Mouse (Mus musculus) liver, embryonic 12.5 days (tissue): ENCODE measurements around the gene Igfbp2. TPM values are rescaled to one million over a fixed set of nuclear protein-coding genes. Genes with fewer than 3 reads are reported as not detected.

Source experiments
- ATAC-seq: fragments of 200-750 bp; cut with Nextera tagmentation; 2 replicates; pipeline ENCODE4 v1.8.0; 2017; ENCODE audit warnings: moderate number of reproducible peaks, mild to moderate bottlenecking, moderate library complexity
- H3K27ac ChIP-seq: fragments of 300-500 bp; sonication (generic); 2 replicates; pipeline ENCODE4 v1.5.1; 2016; ENCODE audit warnings: mild to moderate bottlenecking
- H3K27me3 ChIP-seq: fragments of 300-500 bp; sonication (generic); replicated peaks from 2 replicates; pipeline ENCODE4 v1.6.1; 2016; ENCODE audit warnings: mild to moderate bottlenecking, moderate library complexity
- H3K36me3 ChIP-seq: fragments of 300-500 bp; sonication (generic); 2 replicates; pipeline ENCODE4 v1.6.1; 2016; ENCODE audit warnings: mild to moderate bottlenecking, moderate library complexity
- H3K4me1 ChIP-seq: fragments of 300-500 bp; sonication (generic); 2 replicates; pipeline ENCODE4 v1.6.1; 2016
- H3K4me2 ChIP-seq: fragments of 300-500 bp; sonication (generic); 2 replicates; pipeline ENCODE4 v1.6.1; 2016; ENCODE audit warnings: mild to moderate bottlenecking, moderate library complexity
- H3K4me3 ChIP-seq: fragments of 300-500 bp; sonication (generic); 2 replicates; pipeline ENCODE4 v1.5.1; 2016; ENCODE audit warnings: mild to moderate bottlenecking, moderate library complexity
- H3K9ac ChIP-seq: fragments of 300-500 bp; sonication (generic); 2 replicates; pipeline ENCODE4 v1.6.1; 2016; ENCODE audit warnings: mild to moderate bottlenecking, moderate library complexity
- H3K9me3 ChIP-seq: fragments of 300-500 bp; sonication (generic); replicated peaks from 2 replicates; pipeline ENCODE4 v1.6.1; 2016; ENCODE audit warnings: mild to moderate bottlenecking, moderate library complexity
- WGBS: fragments of 180-500 bp; shearing (Covaris S2); methylation state at CpG from one replicate; pipeline ENCODE4 v1.1.7; 2016; ENCODE audit not compliant: insufficient replicate concordance; 5-methylcytosine and 5-hydroxymethylcytosine counted together
- polyA plus RNA-seq: library from polyadenylated mRNA; unstranded; fragments of >200 nt; fragmentation: Nextera tagmentation; extraction: Ambion mirVana; gene quantifications from 2 replicates; pipeline ENCODE4 v1.2.1, GENCODE M21; 2016

Igfbp2 gene
- polyA plus RNA-seq, 1 experiment from 2014 or later = 12.4 TPM

DNA sequence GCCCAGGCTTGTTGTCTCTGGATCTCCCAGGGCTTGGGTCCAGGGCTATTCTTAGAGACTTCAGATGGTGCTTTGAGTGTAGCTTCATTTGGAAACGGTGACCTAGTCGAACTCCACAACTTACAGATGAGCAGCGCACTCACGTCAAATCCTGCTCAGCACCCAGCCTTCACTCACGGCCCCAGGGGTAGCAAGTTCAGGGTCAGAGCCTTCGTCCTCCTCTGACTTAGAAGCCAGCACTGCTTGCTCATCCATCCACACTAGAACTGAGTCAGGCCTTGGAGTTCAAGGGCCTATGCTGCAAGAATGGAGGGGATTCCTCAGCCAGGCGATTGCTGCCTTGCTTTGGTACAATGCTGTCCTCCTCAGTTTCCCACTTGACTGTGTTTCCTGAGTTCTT lies 15.5 kb downstream of the Igfbp2 start:
- WGBS = 74% methylated on average over 7 of the region's 7 CpGs
- Histone ChIP-seq H3K4me2 (no peak overlapping the region), H3K9me3 (no peaks in the 10 kb centered on the region), H3K27me3 (no peaks in the 10 kb centered on the region), H3K36me3 (no peaks in the 10 kb centered on the region), H3K4me3 (no peak overlapping the region), H3K27ac (no peak overlapping the region), H3K9ac (no peak overlapping the region), H3K4me1 (no peaks in the 10 kb centered on the region)
- ATAC-seq = no peak

- WGBS = 75% methylated on average over 18 of the region's 18 CpGs
- Histone ChIP-seq H3K9me3 (no peaks in the 10 kb centered on the region), H3K27ac (no peak overlapping the region), H3K4me3 (no peak overlapping the region), H3K9ac (no peak overlapping the region), H3K36me3 (no peaks in the 10 kb centered on the region), H3K4me2 (no peak overlapping the region), H3K4me1 (no peaks in the 10 kb centered on the region), H3K27me3 (no peaks in the 10 kb centered on the region)
- no peak for ATAC-seq
Measured at GRCm38 (mm10) chr1:72842666-72843459, 18.6 kb downstream of the Igfbp2 start.

DNA sequence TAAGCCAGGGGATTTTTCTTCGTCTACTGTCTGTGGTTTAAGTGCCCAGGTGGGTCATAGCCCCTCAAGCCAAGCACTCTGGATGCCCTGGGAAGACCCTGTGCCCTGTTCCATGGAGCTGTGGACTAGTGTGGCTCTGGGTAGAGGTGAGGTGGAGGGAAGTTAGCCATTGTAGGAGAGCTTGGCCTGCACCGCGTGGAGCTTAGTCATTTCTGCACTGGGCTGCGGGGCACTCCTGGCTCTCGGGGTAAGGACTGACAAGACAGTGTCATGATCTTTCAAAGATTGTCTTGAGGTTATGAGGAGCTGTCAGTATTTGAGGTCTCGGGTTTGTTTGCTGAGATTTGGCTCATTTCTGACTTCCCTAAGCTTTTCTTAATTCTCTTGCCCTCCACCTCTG lies 20.4 kb downstream of the Igfbp2 start:
- Histone ChIP-seq H3K27me3 (no peaks in the 10 kb centered on the region), H3K9me3 (no peaks in the 10 kb centered on the region), H3K4me1 (no peaks in the 10 kb centered on the region), H3K9ac (no peak overlapping the region), H3K4me2 (no peak overlapping the region), H3K27ac (no peak overlapping the region), H3K36me3 (no peaks in the 10 kb centered on the region), H3K4me3 (no peak overlapping the region)
- ATAC-seq = no peak
- 73% methylated on average over 6 of the region's 6 CpGs for WGBS

GRCm38 (mm10) chr1:72847849-72848380 lies 23.6 kb downstream of the Igfbp2 start:
- WGBS = 59% methylated on average over 4 of the region's 4 CpGs
- Histone ChIP-seq H3K36me3 (no peaks in the 10 kb centered on the region), H3K9ac (no peak overlapping the region), H3K4me2 (no peak overlapping the region), H3K4me1 (no peaks in the 10 kb centered on the region), H3K27me3 (no peaks in the 10 kb centered on the region), H3K4me3 (no peak overlapping the region), H3K27ac (no peak overlapping the region), H3K9me3 (no peaks in the 10 kb centered on the region)
- no peak for ATAC-seq

GRCm38 (mm10) chr1:72849037-72849436 lies 24.7 kb downstream of the Igfbp2 start:
- H3K9me3 ChIP-seq = no peaks in the 10 kb centered on the region
- H3K27me3 ChIP-seq = no peaks in the 10 kb centered on the region
- WGBS = 76% methylated on average over 8 of the region's 8 CpGs
- H3K4me2 ChIP-seq = no peak overlapping the region
- H3K27ac ChIP-seq = no peak overlapping the region
- no peaks in the 10 kb centered on the region for H3K4me1 ChIP-seq
- no peaks in the 10 kb centered on the region for H3K36me3 ChIP-seq
- H3K4me3 ChIP-seq = no peak overlapping the region
- ATAC-seq = no peak
- no peak overlapping the region for H3K9ac ChIP-seq

- H3K4me2 ChIP-seq = no peak overlapping the region
- no peak overlapping the region for H3K27ac ChIP-seq
- H3K4me3 ChIP-seq = no peak overlapping the region
- H3K36me3 ChIP-seq = no peaks in the 10 kb centered on the region
- no peaks in the 10 kb centered on the region for H3K9me3 ChIP-seq
- 50% methylated on average over 1 of the region's 1 CpGs for WGBS
- H3K27me3 ChIP-seq = no peaks in the 10 kb centered on the region
- ATAC-seq = no peak
- no peaks in the 10 kb centered on the region for H3K4me1 ChIP-seq
- H3K9ac ChIP-seq = no peak overlapping the region
Measured at GRCm38 (mm10) chr1:72853759-72854158, 29.5 kb downstream of the Igfbp2 start.

GRCm38 (mm10) chr1:72854337-72855237 lies 30.3 kb downstream of the Igfbp2 start:
- ATAC-seq = 0 out of 2 replicates have a peak, but pooled peaks have one; percentile 47

GRCm38 (mm10) chr1:72855729-72856128 lies 31.4 kb downstream of the Igfbp2 start:
- WGBS = 75% methylated on average over 10 of the region's 10 CpGs
- no peak overlapping the region for H3K27ac ChIP-seq
- no peaks in the 10 kb centered on the region for H3K27me3 ChIP-seq
- no peaks in the 10 kb centered on the region for H3K4me1 ChIP-seq
- H3K4me2 ChIP-seq = no peak overlapping the region
- no peaks in the 10 kb centered on the region for H3K9me3 ChIP-seq
- H3K36me3 ChIP-seq = no peaks in the 10 kb centered on the region
- no peak for ATAC-seq
- H3K9ac ChIP-seq = no peak overlapping the region
- H3K4me3 ChIP-seq = no peak overlapping the region

More at GRCm38 (mm10) chr1:72854337-72855237, 30.3 kb downstream of the Igfbp2 start:
- Histone ChIP-seq H3K27ac (no peak overlapping the region), H3K4me1 (no peaks in the 10 kb centered on the region), H3K9ac (no peak overlapping the region), H3K36me3 (no peaks in the 10 kb centered on the region), H3K4me3 (no peak overlapping the region), H3K9me3 (no peaks in the 10 kb centered on the region), H3K27me3 (no peaks in the 10 kb centered on the region), H3K4me2 (no peak overlapping the region)
- WGBS = 44% methylated on average over 10 of the region's 10 CpGs

DNA sequence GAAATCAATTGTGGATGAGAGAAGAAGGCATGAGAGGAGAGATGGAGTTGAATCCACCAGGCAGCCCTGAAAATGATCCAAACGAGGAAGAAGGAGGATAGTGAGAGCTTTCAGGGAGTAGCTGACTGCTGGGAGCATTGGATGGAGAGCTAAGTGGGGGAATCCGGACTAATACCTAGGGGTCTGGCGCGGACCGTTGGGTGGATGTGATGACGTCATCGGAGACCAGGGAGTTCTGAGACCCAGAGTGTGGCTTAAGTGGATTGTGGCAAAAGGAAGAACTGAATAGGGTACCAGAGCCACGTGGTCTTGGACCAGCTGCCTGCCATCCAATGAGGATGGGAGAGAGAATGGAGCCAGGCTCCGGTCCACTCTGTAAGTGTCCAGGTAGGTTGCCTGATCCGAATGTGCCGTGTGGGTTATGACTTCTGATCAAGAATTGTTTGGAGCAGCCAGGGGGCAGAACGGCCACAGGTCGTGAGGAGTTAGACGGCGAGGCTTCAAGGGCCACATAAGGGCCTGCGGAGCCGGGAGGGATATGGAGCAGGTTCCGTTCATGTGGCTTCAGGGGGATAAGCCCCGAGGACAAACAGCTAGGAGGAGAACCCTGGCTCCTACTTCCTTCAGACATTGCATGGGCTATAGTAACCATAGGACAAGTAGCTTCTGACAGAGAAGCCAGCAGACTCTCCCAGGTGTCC lies 32.1 kb downstream of the Igfbp2 start:
- no peak overlapping the region for H3K27ac ChIP-seq
- no peaks in the 10 kb centered on the region for H3K9me3 ChIP-seq
- H3K36me3 ChIP-seq = no peaks in the 10 kb centered on the region
- H3K4me2 ChIP-seq = no peak overlapping the region
- H3K4me3 ChIP-seq = no peak overlapping the region
- H3K9ac ChIP-seq = no peak overlapping the region
- no peaks in the 10 kb centered on the region for H3K27me3 ChIP-seq
- no peak for ATAC-seq
- 69% methylated on average over 19 of the region's 19 CpGs for WGBS
- H3K4me1 ChIP-seq = no peaks in the 10 kb centered on the region

- Histone ChIP-seq H3K9me3 (no peaks in the 10 kb centered on the region), H3K4me3 (no peak overlapping the region), H3K9ac (no peak overlapping the region), H3K27ac (no peak overlapping the region), H3K4me2 (no peak overlapping the region), H3K36me3 (no peaks in the 10 kb centered on the region), H3K4me1 (no peaks in the 10 kb centered on the region), H3K27me3 (no peaks in the 10 kb centered on the region)
- WGBS = 62% methylated on average over 7 of the region's 7 CpGs
- no peak for ATAC-seq
Measured at GRCm38 (mm10) chr1:72857142-72857541, 32.8 kb downstream of the Igfbp2 start.

DNA sequence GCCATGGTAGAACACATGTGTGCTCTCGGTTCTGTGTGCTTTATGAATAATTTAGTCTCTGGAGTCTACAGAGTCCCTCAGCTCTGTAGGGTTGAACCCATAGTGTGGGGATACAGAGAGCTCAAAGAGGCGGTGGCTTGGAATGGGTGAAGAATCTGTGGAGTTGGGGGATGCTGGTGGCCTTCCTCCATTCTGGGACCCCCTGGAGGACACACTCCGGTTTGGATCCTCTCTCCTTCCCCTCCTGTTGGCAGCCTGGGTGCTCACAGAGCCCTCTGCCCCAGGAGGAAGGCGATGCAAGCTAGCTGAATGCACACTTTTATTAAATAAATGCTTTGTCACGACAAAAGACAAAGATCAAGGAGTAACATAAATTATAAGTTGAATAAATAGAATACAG lies 33.3 kb downstream of the Igfbp2 start:
- no peak overlapping the region for H3K9ac ChIP-seq
- no peak overlapping the region for H3K27ac ChIP-seq
- no peak for ATAC-seq
- no peak overlapping the region for H3K4me3 ChIP-seq
- no peaks in the 10 kb centered on the region for H3K9me3 ChIP-seq
- no peaks in the 10 kb centered on the region for H3K4me1 ChIP-seq
- no peaks in the 10 kb centered on the region for H3K27me3 ChIP-seq
- no peaks in the 10 kb centered on the region for H3K36me3 ChIP-seq
- H3K4me2 ChIP-seq = no peak overlapping the region
- 59% methylated on average over 5 of the region's 5 CpGs for WGBS
